Mouse (Mus musculus): ENCODE measurements around the gene Cacna1d. TPM values are rescaled to one million over a fixed set of nuclear protein-coding genes. Genes with fewer than 3 reads are reported as not detected.

Cacna1d gene
- polyA plus RNA-seq, 1 experiment from 2014 or later, result 4.5 TPM

GRCm38 (mm10) chr14:30113392-30114108 lies 377.7 kb downstream of the Cacna1d start:
- Histone ChIP-seq H3K9ac (no peak overlapping the region), H3K27me3 (no peaks in the 10 kb centered on the region), H3K27ac (no peak overlapping the region), H3K4me3 (no peak overlapping the region), H3K4me2 (replicated peaks) (no peak overlapping the region), H3K36me3 (0 out of 2 replicates have a peak, but pooled peaks cover 3% of the 10 kb centered on the region), H3K9me3 (replicated peaks) (no peaks in the 10 kb centered on the region), H3K4me1 (no peaks in the 10 kb centered on the region)
- 69% methylated on average over 9 of the region's 9 CpGs for WGBS
- ATAC-seq (ENCODE audit: low FRiP score), result no peak

GRCm38 (mm10) chr14:30109079-30109478 lies 382.2 kb downstream of the Cacna1d start:
- Histone ChIP-seq H3K36me3 (0 out of 2 replicates have a peak, but pooled peaks cover 3% of the 10 kb centered on the region), H3K4me2 (replicated peaks) (no peak overlapping the region), H3K27me3 (no peaks in the 10 kb centered on the region), H3K27ac (no peak overlapping the region), H3K9ac (no peak overlapping the region), H3K4me1 (peaks cover 1% of the 10 kb centered on the region; the same call in 1 of the 2 replicates), H3K9me3 (replicated peaks) (no peaks in the 10 kb centered on the region), H3K4me3 (no peak overlapping the region)
- ATAC-seq (ENCODE audit: low FRiP score), result no peak
- WGBS, result 42% methylated on average over 2 of the region's 2 CpGs

GRCm38 (mm10) chr14:30106550-30106949 lies 384.7 kb downstream of the Cacna1d start:
- Histone ChIP-seq H3K4me2 (replicated peaks) (no peak overlapping the region), H3K27ac (no peak overlapping the region), H3K27me3 (no peaks in the 10 kb centered on the region), H3K36me3 (0 out of 2 replicates have a peak, but pooled peaks cover 3% of the 10 kb centered on the region), H3K9ac (no peak overlapping the region), H3K4me3 (no peak overlapping the region), H3K4me1 (peaks cover 3% of the 10 kb centered on the region; the same call in 1 of the 2 replicates), H3K9me3 (replicated peaks) (no peaks in the 10 kb centered on the region)
- 92% methylated on average over 4 of the region's 4 CpGs for WGBS
- no peak for ATAC-seq (ENCODE audit: low FRiP score)

GRCm38 (mm10) chr14:30105551-30105950 lies 385.7 kb downstream of the Cacna1d start:
- no peak overlapping the region for H3K4me2 ChIP-seq (replicated peaks)
- H3K27ac ChIP-seq, result no peak overlapping the region
- no peak overlapping the region for H3K4me3 ChIP-seq
- ATAC-seq (ENCODE audit: low FRiP score), result no peak
- H3K36me3 ChIP-seq, result no peaks in the 10 kb centered on the region
- no peak overlapping the region for H3K9ac ChIP-seq
- H3K4me1 ChIP-seq, result peaks cover 3% of the 10 kb centered on the region; the same call in 1 of the 2 replicates
- no peaks in the 10 kb centered on the region for H3K9me3 ChIP-seq (replicated peaks)
- WGBS, result 72% methylated on average over 6 of the region's 6 CpGs
- H3K27me3 ChIP-seq, result no peaks in the 10 kb centered on the region

- Histone ChIP-seq H3K27me3 (no peaks in the 10 kb centered on the region), H3K4me1 (peaks cover 3% of the 10 kb centered on the region; the same call in 1 of the 2 replicates), H3K36me3 (no peaks in the 10 kb centered on the region), H3K4me3 (no peak overlapping the region), H3K9me3 (replicated peaks) (no peaks in the 10 kb centered on the region), H3K27ac (no peak overlapping the region), H3K4me2 (replicated peaks) (no peak overlapping the region), H3K9ac (no peak overlapping the region)
- no peak for ATAC-seq (ENCODE audit: low FRiP score)
- WGBS, result 72% methylated on average over 8 of the region's 8 CpGs
Measured at GRCm38 (mm10) chr14:30103946-30104536, 387.2 kb downstream of the Cacna1d start.

GRCm38 (mm10) chr14:30097239-30097638 lies 394.0 kb downstream of the Cacna1d start:
- Histone ChIP-seq H3K4me2 (replicated peaks) (no peak overlapping the region), H3K9me3 (replicated peaks) (no peaks in the 10 kb centered on the region), H3K27ac (no peak overlapping the region), H3K9ac (no peak overlapping the region), H3K4me1 (no peaks in the 10 kb centered on the region), H3K36me3 (0 out of 2 replicates have a peak, but pooled peaks cover 2% of the 10 kb centered on the region), H3K4me3 (no peak overlapping the region), H3K27me3 (no peaks in the 10 kb centered on the region)
- ATAC-seq (ENCODE audit: low FRiP score), result no peak
- WGBS, result 61% methylated on average over 5 of the region's 5 CpGs

- Histone ChIP-seq H3K27ac (no peak overlapping the region), H3K27me3 (no peaks in the 10 kb centered on the region), H3K36me3 (no peaks in the 10 kb centered on the region), H3K4me1 (no peaks in the 10 kb centered on the region), H3K4me2 (replicated peaks) (no peak overlapping the region), H3K4me3 (no peak overlapping the region), H3K9me3 (replicated peaks) (no peaks in the 10 kb centered on the region), H3K9ac (no peak overlapping the region)
- no peak for ATAC-seq (ENCODE audit: low FRiP score)
- WGBS, result 72% methylated on average over 4 of the region's 4 CpGs
Measured at GRCm38 (mm10) chr14:30092426-30092825, 398.8 kb downstream of the Cacna1d start.

GRCm38 (mm10) chr14:30092021-30092420 lies 399.2 kb downstream of the Cacna1d start:
- no peaks in the 10 kb centered on the region for H3K4me1 ChIP-seq
- ATAC-seq (ENCODE audit: low FRiP score), result no peak
- no peaks in the 10 kb centered on the region for H3K36me3 ChIP-seq
- H3K4me2 ChIP-seq (replicated peaks), result no peak overlapping the region
- no peaks in the 10 kb centered on the region for H3K9me3 ChIP-seq (replicated peaks)
- no peak overlapping the region for H3K4me3 ChIP-seq
- no peak overlapping the region for H3K27ac ChIP-seq
- no peak overlapping the region for H3K9ac ChIP-seq
- H3K27me3 ChIP-seq, result no peaks in the 10 kb centered on the region
- WGBS, result 81% methylated on average over 2 of the region's 2 CpGs

GRCm38 (mm10) chr14:30079729-30080128 lies 411.5 kb downstream of the Cacna1d start:
- Histone ChIP-seq H3K4me1 (no peaks in the 10 kb centered on the region; the same call in 1 of the 2 replicates), H3K4me2 (replicated peaks) (no peak overlapping the region), H3K27me3 (no peaks in the 10 kb centered on the region), H3K9me3 (replicated peaks) (peaks cover 6% of the 10 kb centered on the region; the same call in 1 of the 2 replicates), H3K9ac (no peak overlapping the region), H3K4me3 (no peak overlapping the region), H3K27ac (no peak overlapping the region), H3K36me3 (no peaks in the 10 kb centered on the region)
- WGBS, result 83% methylated on average over 4 of the region's 4 CpGs
- no peak for ATAC-seq (ENCODE audit: low FRiP score)

GRCm38 (mm10) chr14:30078115-30078808 lies 413.0 kb downstream of the Cacna1d start:
- H3K4me2 ChIP-seq (replicated peaks), result no peak overlapping the region
- H3K9me3 ChIP-seq (replicated peaks), result peaks cover 6% of the 10 kb centered on the region; the same call in 1 of the 2 replicates
- no peak for ATAC-seq (ENCODE audit: low FRiP score)
- no peaks in the 10 kb centered on the region; the same call in 1 of the 2 replicates for H3K4me1 ChIP-seq
- H3K9ac ChIP-seq, result no peak overlapping the region
- H3K36me3 ChIP-seq, result no peaks in the 10 kb centered on the region
- H3K27me3 ChIP-seq, result no peaks in the 10 kb centered on the region
- no peak overlapping the region for H3K4me3 ChIP-seq
- 76% methylated on average over 15 of the region's 15 CpGs for WGBS
- no peak overlapping the region for H3K27ac ChIP-seq

- H3K9me3 ChIP-seq (replicated peaks), result no peaks in the 10 kb centered on the region
- H3K4me1 ChIP-seq, result no peaks in the 10 kb centered on the region; the same call in 1 of the 2 replicates
- ATAC-seq (ENCODE audit: low FRiP score), result no peak
- WGBS, result 88% methylated on average over 7 of the region's 7 CpGs
- no peaks in the 10 kb centered on the region for H3K27me3 ChIP-seq
- H3K36me3 ChIP-seq, result no peaks in the 10 kb centered on the region
- H3K4me2 ChIP-seq (replicated peaks), result no peak overlapping the region
- H3K9ac ChIP-seq, result no peak overlapping the region
- no peak overlapping the region for H3K27ac ChIP-seq
- H3K4me3 ChIP-seq, result no peak overlapping the region
Measured at GRCm38 (mm10) chr14:30075268-30075887, 415.9 kb downstream of the Cacna1d start.

- Histone ChIP-seq H3K36me3 (no peaks in the 10 kb centered on the region), H3K27me3 (no peaks in the 10 kb centered on the region), H3K4me1 (no peaks in the 10 kb centered on the region), H3K4me3 (no peak overlapping the region), H3K9me3 (replicated peaks) (no peaks in the 10 kb centered on the region), H3K4me2 (replicated peaks) (no peak overlapping the region), H3K27ac (no peak overlapping the region), H3K9ac (no peak overlapping the region)
- 80% methylated on average over 3 of the region's 3 CpGs for WGBS
- ATAC-seq (ENCODE audit: low FRiP score), result no peak
Measured at GRCm38 (mm10) chr14:30068566-30068965, 422.7 kb downstream of the Cacna1d start.

All from hindbrain, embryonic 12.5 days (tissue).